Comparison of ENCODE assay signal across 8 mouse cellular contexts in the genomic region with DNA sequence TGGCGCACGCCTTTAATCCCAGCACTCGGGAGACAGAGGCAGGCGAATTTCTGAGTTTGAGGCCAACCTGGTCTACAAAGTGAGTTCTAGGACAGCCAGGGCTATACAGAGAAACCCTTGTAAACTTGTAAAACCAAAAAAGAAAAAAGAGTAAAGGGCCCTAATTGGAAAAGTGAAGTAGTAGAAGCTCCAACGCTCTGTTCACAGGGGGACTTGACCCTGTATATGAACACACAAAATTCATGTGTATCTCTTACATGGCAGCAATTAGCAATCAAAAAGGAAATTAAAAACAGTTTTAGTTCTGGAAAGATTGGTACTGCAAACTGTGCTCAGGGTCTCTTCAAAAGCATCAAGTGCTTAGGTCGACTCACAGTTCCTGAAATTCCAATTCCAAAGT. TPM values are rescaled to one million over a fixed set of nuclear protein-coding genes. Genes with fewer than 3 reads are reported as not detected.
DNase-seq lines count a peak whose midpoint lies in the region; ATAC-seq and TF ChIP-seq lines count a peak whose summit lies in the region.

No protein-coding gene starts in this region.

- TF ChIP-seq CTCF in cortical plate, adult 2 months (IDR thresholded peaks at IDR 0.05; ENCODE audit: extremely low read depth, insufficient read depth, low read length): no peak
- no peak for TF ChIP-seq CTCF in midbrain, postnatal 0 days (IDR thresholded peaks at IDR 0.05)

- no peak for DNase-seq in kidney, postnatal 36 days
- DNase-seq in induced T-regulatory cell, adult 2 months (ENCODE audit: low read depth): peak; percentile 43
- DNase-seq in midbrain, postnatal 0 days (ENCODE audit: low spot score): no peak
- no peak for DNase-seq in right cerebral cortex, adult 18-20 months
- no peak for DNase-seq in layer of hippocampus, postnatal 10 days (ENCODE audit: low spot score in 2 of 2)
- no peak for DNase-seq in frontal cortex, postnatal 10 days (ENCODE audit: low spot score in 2 of 2)

- WGBS in kidney, embryonic 14.5 days: 31% methylated on average over 6 of the region's 6 CpGs
- WGBS in midbrain, postnatal 0 days: 24% methylated on average over 6 of the region's 6 CpGs

- H3K9ac ChIP-seq in kidney, embryonic 14.5 days (ENCODE audit: low read depth, low read length): peak overlapping the region; percentile 98; the same call in 1 of the 2 replicates
- peak overlapping the region; percentile 95; the same call in 1 of the 2 replicates for H3K9ac ChIP-seq in midbrain, postnatal 0 days (replicated peaks; ENCODE audit: low read length, poor library complexity, severe bottlenecking)

- H3K4me2 ChIP-seq in kidney, embryonic 14.5 days (replicated peaks; ENCODE audit: low read depth, low read length): peak overlapping the region; percentile 32; the same call in 1 of the 2 replicates
- H3K4me2 ChIP-seq in midbrain, postnatal 0 days (ENCODE audit: low read depth, low read length, poor library complexity, severe bottlenecking): peak overlapping the region; percentile 88

- H3K4me3 ChIP-seq in kidney, embryonic 14.5 days (ENCODE audit: low read length): peak overlapping the region; percentile 92
- H3K4me3 ChIP-seq in cortical plate, adult 2 months (ENCODE audit: insufficient read depth, low read length): peak overlapping the region; percentile 87
- H3K4me3 ChIP-seq in midbrain, postnatal 0 days (ENCODE audit: low read depth, low read length): peak overlapping the region; percentile 89

- H3K9me3 ChIP-seq in kidney, embryonic 14.5 days (ENCODE audit: control insufficient read depth, low read length): no peaks in the 10 kb centered on the region
- no peaks in the 10 kb centered on the region for H3K9me3 ChIP-seq in midbrain, postnatal 0 days (ENCODE audit: low read length)

- peak overlapping the region; percentile 0; the same call in 1 of the 2 replicates for H3K27ac ChIP-seq in kidney, embryonic 14.5 days (ENCODE audit: low read depth, low read length)
- H3K27ac ChIP-seq in cortical plate, adult 2 months (ENCODE audit: insufficient read depth, low read length): no peak overlapping the region
- H3K27ac ChIP-seq in midbrain, postnatal 0 days (ENCODE audit: low read depth, low read length): peak overlapping the region; percentile 18; the same call in 1 of the 2 replicates

- ATAC-seq in kidney, embryonic 14.5 days (ENCODE audit: low FRiP score, low TSS enrichment): no peak
- ATAC-seq in midbrain, postnatal 0 days (ENCODE audit: low FRiP score): no peak

- H3K27me3 ChIP-seq in kidney, embryonic 14.5 days (ENCODE audit: control insufficient read depth, insufficient read depth, low read length): no peaks in the 10 kb centered on the region
- no peaks in the 10 kb centered on the region for H3K27me3 ChIP-seq in midbrain, postnatal 0 days (ENCODE audit: insufficient read depth, low read length)

- TF ChIP-seq POLR2A in cortical plate, adult 2 months (IDR thresholded peaks at IDR 0.05; ENCODE audit: extremely low read depth, insufficient read depth, low read length): no peak

- H3K4me1 ChIP-seq in kidney, embryonic 14.5 days (ENCODE audit: control insufficient read depth, insufficient read depth, low read length): peaks cover 18% of the 10 kb centered on the region; the same call in 1 of the 2 replicates
- H3K4me1 ChIP-seq in cortical plate, adult 2 months (ENCODE audit: control insufficient read depth, insufficient read depth, low read length): no peaks in the 10 kb centered on the region
- H3K4me1 ChIP-seq in midbrain, postnatal 0 days (ENCODE audit: insufficient read depth, low read length): no peaks in the 10 kb centered on the region

- peaks cover 58% of the 10 kb centered on the region for H3K36me3 ChIP-seq in kidney, embryonic 14.5 days (ENCODE audit: control insufficient read depth, insufficient read depth, low read length)
- H3K36me3 ChIP-seq in midbrain, postnatal 0 days (ENCODE audit: insufficient read depth, low read length): peaks cover 22% of the 10 kb centered on the region

RNA-seq across cellular contexts. Expression of a gene that starts 0.3 kb away (rescaled TPM):
- polyA plus RNA-seq in kidney, embryonic 14.5 days (2014; fragmentation: Nextera tagmentation; extraction: Ambion mirVana): 1,419 and 1,934 TPM in 2 replicates
- polyA plus RNA-seq in cortical plate, adult 2 months (2012; rRNA removed): 499 and 554 TPM in 2 replicates
- total RNA-seq in midbrain, postnatal 0 days (2014; rRNA removed): 439 and 604 TPM in 2 replicates
- 475 and 493 TPM in 2 replicates for polyA plus RNA-seq in midbrain, postnatal 0 days (2015; fragmentation: Nextera tagmentation; extraction: Ambion mirVana)
- 100 to 1,000 TPM; 556 to 596 TPM for total RNA-seq in layer of hippocampus, postnatal 10 days (2021)

RNA-seq across cellular contexts. Expression of a gene that starts 22.6 kb away (rescaled TPM):
- polyA plus RNA-seq in kidney, embryonic 14.5 days (2014; fragmentation: Nextera tagmentation; extraction: Ambion mirVana): 2.4 and 2.9 TPM in 2 replicates
- 16.0 and 19.5 TPM in 2 replicates for polyA plus RNA-seq in cortical plate, adult 2 months (2012; rRNA removed)
- total RNA-seq in midbrain, postnatal 0 days (2014; rRNA removed): 20.8 and 28.2 TPM in 2 replicates
- polyA plus RNA-seq in midbrain, postnatal 0 days (2015; fragmentation: Nextera tagmentation; extraction: Ambion mirVana): 26.6 and 26.8 TPM in 2 replicates
- total RNA-seq in layer of hippocampus, postnatal 10 days (2021): 10 to 100 TPM; 16.3 to 16.9 TPM

RNA-seq across cellular contexts. Expression of a gene that starts 26.1 kb away (rescaled TPM):
- 63.8 and 74.6 TPM in 2 replicates for polyA plus RNA-seq in kidney, embryonic 14.5 days (2014; fragmentation: Nextera tagmentation; extraction: Ambion mirVana)
- 0.40 and 0.54 TPM in 2 replicates for polyA plus RNA-seq in cortical plate, adult 2 months (2012; rRNA removed)
- total RNA-seq in midbrain, postnatal 0 days (2014; rRNA removed): 2.9 and 9.8 TPM in 2 replicates
- 2.3 and 3.3 TPM in 2 replicates for polyA plus RNA-seq in midbrain, postnatal 0 days (2015; fragmentation: Nextera tagmentation; extraction: Ambion mirVana)
- 1 to 10 TPM; 2.5 to 2.8 TPM for total RNA-seq in layer of hippocampus, postnatal 10 days (2021)

RNA-seq across cellular contexts. Expression of a gene that starts 29.8 kb away (rescaled TPM):
- polyA plus RNA-seq in kidney, embryonic 14.5 days (2014; fragmentation: Nextera tagmentation; extraction: Ambion mirVana): not detected in 2 replicates
- polyA plus RNA-seq in cortical plate, adult 2 months (2012; rRNA removed): 0.68 and 1.8 TPM in 2 replicates
- total RNA-seq in midbrain, postnatal 0 days (2014; rRNA removed): 1.3 and 5.8 TPM in 2 replicates
- polyA plus RNA-seq in midbrain, postnatal 0 days (2015; fragmentation: Nextera tagmentation; extraction: Ambion mirVana): 1.2 TPM in 2 replicates
- 1 to 10 TPM; 1.1 to 1.5 TPM for total RNA-seq in layer of hippocampus, postnatal 10 days (2021)

RNA-seq across cellular contexts. Expression of a gene that starts 30.8 kb away (rescaled TPM):
- 6.2 TPM in 2 replicates for polyA plus RNA-seq in kidney, embryonic 14.5 days (2014; fragmentation: Nextera tagmentation; extraction: Ambion mirVana)
- 14.6 and 14.9 TPM in 2 replicates for polyA plus RNA-seq in cortical plate, adult 2 months (2012; rRNA removed)
- 7.3 and 8.2 TPM in 2 replicates for total RNA-seq in midbrain, postnatal 0 days (2014; rRNA removed)
- 3.8 and 4.2 TPM in 2 replicates for polyA plus RNA-seq in midbrain, postnatal 0 days (2015; fragmentation: Nextera tagmentation; extraction: Ambion mirVana)
- 10 to 100 TPM in 1 of 2 experiments, 1 to 10 TPM in 1; 6.7 to 11.2 TPM for total RNA-seq in layer of hippocampus, postnatal 10 days (2021)

Comparison
In these comparisons a context has a peak if more than half of its experiments do, and no peak if none do; other contexts are left out.
1. RNA of a gene that starts 26.1 kb away (polyA plus RNA-seq): 63.8 to 74.6 TPM in kidney, embryonic 14.5 days; 2.3 to 3.3 TPM in midbrain, postnatal 0 days and 0.40 to 0.54 TPM in cortical plate, adult 2 months; every median in the first group is over 10 times any median in the second.
2. Peak in every context shown above with its lines, with median percentiles within 50 percentile points of each other: H3K4me3 ChIP-seq.